Mouse (Mus musculus) v-Abl transformed pro-B cells (cell line): ENCODE data around the gene Cd3d.

Experiments used
- in situ Hi-C, 2 experiments: fragments of 400-800 bp; cut with MboI; formaldehyde crosslinking; loops; one replicate each; pipeline ENCODE4 v1.15.1; 2025; ENCODE audit not compliant: unreplicated experiment in 2 of 2

Gene Cd3d

GRCm38 (mm10) chr9:44981676-44982075 lies at the start of gene Cd3d:
Gene Cd3d (plus strand): TSS chr9:44981786.
- in situ Hi-C loops, result no loop called here

- in situ Hi-C loops, result loop anchor here (10.0 to 25.0 kb wide), 2 partner anchors 104 to 127 kb away; no protein-coding TSS in a partner anchor
These were observed 39.8 kb upstream of the Cd3d start for GRCm38 (mm10) chr9:44941756-44942155.

GRCm38 (mm10) chr9:44942421-44942820 lies 39.2 kb upstream of the Cd3d start:
- in situ Hi-C loops, result loop anchor here (10.0 to 25.0 kb wide), 2 partner anchors 105 to 128 kb away; no protein-coding TSS in a partner anchor

- in situ Hi-C loops, result loop anchor here (10.0 to 25.0 kb wide), 2 partner anchors 109 to 131 kb away; no protein-coding TSS in a partner anchor
These were observed 35.3 kb upstream of the Cd3d start for GRCm38 (mm10) chr9:44946185-44946695.

- in situ Hi-C loops, result loop anchor here (10.0 to 25.0 kb wide), 2 partner anchors 111 to 133 kb away; no protein-coding TSS in a partner anchor
These were observed 33.8 kb upstream of the Cd3d start for GRCm38 (mm10) chr9:44947836-44948235.

- in situ Hi-C loops, result loop anchor here in 1 of 2 experiments (25.0 kb wide), 1 partner anchor 492 kb away; the partner anchor contains the start of gene Upk2
These were observed 27.2 kb upstream of the Cd3d start for GRCm38 (mm10) chr9:44954432-44954831.

GRCm38 (mm10) chr9:44965126-44965832 lies 16.3 kb upstream of the Cd3d start, which contains the start of gene Ube4a:
Gene Ube4a (minus strand): TSS chr9:44965600.
- in situ Hi-C loops, result loop anchor here in 1 of 2 experiments (25.0 kb wide), 1 partner anchor 503 kb away; the partner anchor contains the start of gene Upk2

- in situ Hi-C loops, result loop anchor here in 1 of 2 experiments (25.0 kb wide), 1 partner anchor 504 kb away; the partner anchor contains the start of gene Upk2
These were observed 15.6 kb upstream of the Cd3d start for GRCm38 (mm10) chr9:44965833-44966466.

GRCm38 (mm10) chr9:44966815-44967242 lies 14.8 kb upstream of the Cd3d start:
- in situ Hi-C loops, result loop anchor here in 1 of 2 experiments (25.0 kb wide), 1 partner anchor 505 kb away; the partner anchor contains the start of gene Upk2

- in situ Hi-C loops, result loop anchor here in 1 of 2 experiments (25.0 kb wide), 1 partner anchor 505 kb away; the partner anchor contains the start of gene Upk2
These were observed 13.8 kb upstream of the Cd3d start for GRCm38 (mm10) chr9:44967763-44968162.

GRCm38 (mm10) chr9:44969450-44969849 lies 12.1 kb upstream of the Cd3d start:
- in situ Hi-C loops, result loop anchor here in 1 of 2 experiments (25.0 kb wide), 1 partner anchor 507 kb away; the partner anchor contains the start of gene Upk2

- in situ Hi-C loops, result loop anchor here in 1 of 2 experiments (10.0 kb wide), 1 partner anchor 157 kb away; the partner anchor contains the start of gene Scn4b
These were observed 3.8 kb upstream of the Cd3d start for GRCm38 (mm10) chr9:44977813-44978212.

- in situ Hi-C loops, result loop anchor here in 1 of 2 experiments (10.0 kb wide), 1 partner anchor 155 kb away; the partner anchor contains the start of gene Scn4b
These were observed 1.8 kb upstream of the Cd3d start for GRCm38 (mm10) chr9:44979806-44980205.

- in situ Hi-C loops, result no loop called here
These were observed 1.3 kb upstream of the Cd3d start, which contains the start of gene Cd3g for GRCm38 (mm10) chr9:44980242-44980641. Gene Cd3g (minus strand): TSS chr9:44980431.

GRCm38 (mm10) chr9:44981104-44981503 lies 482 bp upstream of the Cd3d start:
- in situ Hi-C loops, result no loop called here

- in situ Hi-C loops, result no loop called here
These were observed 495 bp downstream of the Cd3d start for GRCm38 (mm10) chr9:44982081-44982480.

GRCm38 (mm10) chr9:44982531-44982930 lies 945 bp downstream of the Cd3d start:
- in situ Hi-C loops, result no loop called here

GRCm38 (mm10) chr9:44983001-44983400 lies 1.4 kb downstream of the Cd3d start:
- in situ Hi-C loops, result no loop called here

- in situ Hi-C loops, result no loop called here
These were observed 4.2 kb downstream of the Cd3d start for GRCm38 (mm10) chr9:44985721-44986161.

- in situ Hi-C loops, result no loop called here
These were observed 4.7 kb downstream of the Cd3d start for GRCm38 (mm10) chr9:44986242-44986781.
